Mouse (Mus musculus) right cerebral cortex, postnatal 36 days (tissue): ENCODE results near the gene 3100002H09Rik.
A peak's percentile ranks its signal among the peaks of the same experiment; 100 is the strongest.

Experiments used
- DNase-seq, 2 experiments: peaks; one replicate each; pipeline ENCODE4 v3.0.0; 2022; ENCODE audit warnings: low spot score in 2 of 2, mixed read lengths in 1 of 2

The 3100002H09Rik gene

GRCm38 (mm10) chr4:124615406-124615960 is 4.9 kb upstream of the 3100002H09Rik start:
- no peak for DNase-seq

- no peak for DNase-seq
Measured at GRCm38 (mm10) chr4:124614189-124614588, 3.6 kb upstream of the 3100002H09Rik start.

GRCm38 (mm10) chr4:124611768-124612167 is 1.2 kb upstream of the 3100002H09Rik start:
- DNase-seq: no peak

- DNase-seq: no peak
Measured at GRCm38 (mm10) chr4:124610066-124610465, 537 bp downstream of the 3100002H09Rik start.

GRCm38 (mm10) chr4:124607166-124607565 is 3.4 kb downstream of the 3100002H09Rik start:
- peak in 1 of 2 experiments; percentile 30 for DNase-seq

- DNase-seq: no peak
Measured at GRCm38 (mm10) chr4:124606180-124606579, 4.4 kb downstream of the 3100002H09Rik start.

GRCm38 (mm10) chr4:124605255-124605654 is 5.3 kb downstream of the 3100002H09Rik start:
- no peak for DNase-seq

GRCm38 (mm10) chr4:124603712-124604111 is 6.9 kb downstream of the 3100002H09Rik start:
- DNase-seq: no peak

GRCm38 (mm10) chr4:124595929-124596328 is 14.7 kb downstream of the 3100002H09Rik start:
- DNase-seq: peak in 1 of 2 experiments; percentile 43

- peak; percentile 82 to 90 for DNase-seq
Measured at GRCm38 (mm10) chr4:124594933-124595332, 15.7 kb downstream of the 3100002H09Rik start.

- DNase-seq: no peak
Measured at GRCm38 (mm10) chr4:124593691-124594090, 16.9 kb downstream of the 3100002H09Rik start.

- DNase-seq: no peak
Measured at GRCm38 (mm10) chr4:124593210-124593609, 17.4 kb downstream of the 3100002H09Rik start.

GRCm38 (mm10) chr4:124592241-124592640 is 18.4 kb downstream of the 3100002H09Rik start:
- DNase-seq: no peak

- no peak for DNase-seq
Measured at GRCm38 (mm10) chr4:124580695-124581094, 29.9 kb downstream of the 3100002H09Rik start.

- DNase-seq: no peak
Measured at GRCm38 (mm10) chr4:124575955-124576445, 34.6 kb downstream of the 3100002H09Rik start.

GRCm38 (mm10) chr4:124575269-124575954 is 35.2 kb downstream of the 3100002H09Rik start:
- peak; percentile 62 to 73 for DNase-seq

GRCm38 (mm10) chr4:124573586-124573985 is 37.0 kb downstream of the 3100002H09Rik start:
- no peak for DNase-seq

- no peak for DNase-seq
Measured at GRCm38 (mm10) chr4:124570977-124571376, 39.6 kb downstream of the 3100002H09Rik start.

GRCm38 (mm10) chr4:124569661-124570060 is 40.9 kb downstream of the 3100002H09Rik start:
- no peak for DNase-seq

GRCm38 (mm10) chr4:124563371-124563770 is 47.2 kb downstream of the 3100002H09Rik start:
- no peak for DNase-seq

GRCm38 (mm10) chr4:124562721-124563120 is 47.9 kb downstream of the 3100002H09Rik start:
- DNase-seq: no peak
